Mouse (Mus musculus) midbrain, embryonic 11.5 days (tissue): ENCODE results near the gene Myo18b. TPM values are rescaled to one million over a fixed set of nuclear protein-coding genes. Genes with fewer than 3 reads are reported as not detected.

Source experiments
- ATAC-seq: fragments of 200-750 bp; cut with Nextera tagmentation; 2 replicates; pipeline ENCODE4 v1.8.0; 2017; ENCODE audit warnings: moderate TSS enrichment, moderate library complexity; ENCODE audit not compliant: low FRiP score
- DNase-seq: peaks from one replicate; pipeline ENCODE4 v3.0.0; 2015; ENCODE audit warnings: low spot score; ENCODE audit errors: missing footprints
- H3K27ac ChIP-seq: fragments of 300-500 bp; sonication (generic); 2 replicates; pipeline ENCODE4 v1.5.1; 2014; ENCODE audit warnings: low read depth, low read length
- H3K27me3 ChIP-seq: fragments of 300-500 bp; sonication (generic); 2 replicates; pipeline ENCODE4 v1.6.1; 2014; ENCODE audit warnings: mild to moderate bottlenecking, low read length, moderate library complexity, mixed read lengths; ENCODE audit not compliant: control insufficient read depth, insufficient read depth
- H3K36me3 ChIP-seq: fragments of 300-500 bp; sonication (generic); 2 replicates; pipeline ENCODE4 v1.6.1; 2014; ENCODE audit warnings: mild to moderate bottlenecking, low read length, moderate library complexity, mixed read lengths; ENCODE audit not compliant: control insufficient read depth, insufficient read depth
- H3K4me1 ChIP-seq: fragments of 300-500 bp; sonication (generic); 2 replicates; pipeline ENCODE4 v1.6.1; 2014; ENCODE audit warnings: low read length; ENCODE audit not compliant: control insufficient read depth, insufficient read depth
- H3K4me2 ChIP-seq: fragments of 300-500 bp; sonication (generic); 2 replicates; pipeline ENCODE4 v1.6.1; 2014; ENCODE audit warnings: mild to moderate bottlenecking, moderate library complexity
- H3K4me3 ChIP-seq: fragments of 300-500 bp; sonication (generic); 2 replicates; pipeline ENCODE4 v1.5.1; 2014; ENCODE audit warnings: low read depth, low read length
- H3K9ac ChIP-seq: fragments of 300-500 bp; sonication (generic); 2 replicates; pipeline ENCODE4 v1.6.1; 2014; ENCODE audit warnings: low read length
- H3K9me3 ChIP-seq: fragments of 300-500 bp; sonication (generic); 2 replicates; pipeline ENCODE4 v1.6.1; 2016; ENCODE audit warnings: low read length; ENCODE audit not compliant: control insufficient read depth
- WGBS: fragments of 180-500 bp; shearing (Covaris S2); extraction: QIAGEN DNeasy Blood & Tissue Kit; methylation state at CpG from one replicate; pipeline ENCODE4 v1.1.7; 2014; 5-methylcytosine and 5-hydroxymethylcytosine counted together
- polyA plus RNA-seq: library from polyadenylated mRNA; unstranded; fragments of >200 nt; fragmentation: Nextera tagmentation; extraction: Ambion mirVana; gene quantifications from 2 replicates; pipeline ENCODE4 v1.2.1, GENCODE M21; 2014

Gene Myo18b
- polyA plus RNA-seq, 1 experiment from 2014 or later = 0.48 TPM

- WGBS = 82% methylated on average over 8 of the region's 8 CpGs
- ATAC-seq = no peak
- Histone ChIP-seq H3K27me3 (no peaks in the 10 kb centered on the region), H3K36me3 (no peaks in the 10 kb centered on the region), H3K4me2 (no peak overlapping the region), H3K9me3 (no peaks in the 10 kb centered on the region), H3K4me1 (peaks cover 3% of the 10 kb centered on the region), H3K4me3 (no peak overlapping the region), H3K27ac (no peak overlapping the region), H3K9ac (no peak overlapping the region)
- peak; percentile 56 for DNase-seq
Measured at GRCm38 (mm10) chr5:112667153-112667552, 229.0 kb downstream of the Myo18b start.

- peak; percentile 82 for DNase-seq
- no peak for ATAC-seq
Measured at GRCm38 (mm10) chr5:112665661-112666060, 230.5 kb downstream of the Myo18b start.

GRCm38 (mm10) chr5:112663701-112664100 is 232.5 kb downstream of the Myo18b start:
- no peak overlapping the region for H3K4me2 ChIP-seq
- H3K27ac ChIP-seq = no peak overlapping the region
- 5% methylated on average over 1 of the region's 1 CpGs for WGBS
- no peaks in the 10 kb centered on the region for H3K27me3 ChIP-seq
- H3K36me3 ChIP-seq = no peaks in the 10 kb centered on the region
- H3K9ac ChIP-seq = no peak overlapping the region
- no peak overlapping the region for H3K4me3 ChIP-seq
- H3K9me3 ChIP-seq = no peaks in the 10 kb centered on the region
- DNase-seq (no peak), ATAC-seq (no peak)
- H3K4me1 ChIP-seq = peaks cover 3% of the 10 kb centered on the region

More at GRCm38 (mm10) chr5:112665661-112666060, 230.5 kb downstream of the Myo18b start:
- H3K27ac ChIP-seq = no peak overlapping the region
- peaks cover 3% of the 10 kb centered on the region for H3K4me1 ChIP-seq
- peak overlapping the region; percentile 5; the same call in 1 of the 2 replicates for H3K9ac ChIP-seq
- no peaks in the 10 kb centered on the region for H3K36me3 ChIP-seq
- H3K4me3 ChIP-seq = no peak overlapping the region
- no peaks in the 10 kb centered on the region for H3K27me3 ChIP-seq
- 35% methylated on average over 7 of the region's 7 CpGs for WGBS
- H3K4me2 ChIP-seq = no peak overlapping the region
- no peaks in the 10 kb centered on the region for H3K9me3 ChIP-seq

- no peaks in the 10 kb centered on the region for H3K36me3 ChIP-seq
- peak; percentile 91 for DNase-seq
- H3K4me3 ChIP-seq = no peak overlapping the region
- no peaks in the 10 kb centered on the region for H3K9me3 ChIP-seq
- 30% methylated on average over 10 of the region's 10 CpGs for WGBS
- H3K4me1 ChIP-seq = peaks cover 14% of the 10 kb centered on the region
- no peak overlapping the region for H3K27ac ChIP-seq
- peak; percentile 46; the same call in 1 of the 2 replicates for ATAC-seq
- no peak overlapping the region for H3K9ac ChIP-seq
- H3K4me2 ChIP-seq = no peak overlapping the region
- H3K27me3 ChIP-seq = no peaks in the 10 kb centered on the region
Measured at GRCm38 (mm10) chr5:112660924-112661431, 235.2 kb downstream of the Myo18b start.

GRCm38 (mm10) chr5:112659295-112659694 is 236.9 kb downstream of the Myo18b start:
- Histone ChIP-seq H3K27ac (no peak overlapping the region), H3K4me1 (peaks cover 20% of the 10 kb centered on the region), H3K36me3 (no peaks in the 10 kb centered on the region), H3K4me2 (no peak overlapping the region), H3K27me3 (no peaks in the 10 kb centered on the region), H3K9ac (no peak overlapping the region), H3K9me3 (no peaks in the 10 kb centered on the region), H3K4me3 (no peak overlapping the region)
- no peak for DNase-seq
- no peak for ATAC-seq
- WGBS = 40% methylated on average over 4 of the region's 4 CpGs

- H3K4me3 ChIP-seq = no peak overlapping the region
- H3K9ac ChIP-seq = no peak overlapping the region
- peak overlapping the region; percentile 44; the same call in 1 of the 2 replicates for H3K4me2 ChIP-seq
- H3K9me3 ChIP-seq = no peaks in the 10 kb centered on the region
- H3K27ac ChIP-seq = no peak overlapping the region
- 0 out of 2 replicates have a peak, but pooled peaks have one; percentile 17 for ATAC-seq
- H3K36me3 ChIP-seq = no peaks in the 10 kb centered on the region
- 7% methylated on average over 6 of the region's 6 CpGs for WGBS
- no peak for DNase-seq
- H3K27me3 ChIP-seq = no peaks in the 10 kb centered on the region
- H3K4me1 ChIP-seq = peaks cover 20% of the 10 kb centered on the region
Measured at GRCm38 (mm10) chr5:112656811-112657210, 239.4 kb downstream of the Myo18b start.

GRCm38 (mm10) chr5:112655986-112656541 is 240.1 kb downstream of the Myo18b start:
- H3K9me3 ChIP-seq = no peaks in the 10 kb centered on the region
- DNase-seq (peak; percentile 92), ATAC-seq (peak; percentile 59)
- under 1% methylated on average over 15 of the region's 15 CpGs for WGBS
- no peaks in the 10 kb centered on the region for H3K27me3 ChIP-seq
- H3K4me1 ChIP-seq = peaks cover 20% of the 10 kb centered on the region
- peak overlapping the region; percentile 26; the same call in 1 of the 2 replicates for H3K9ac ChIP-seq
- H3K4me3 ChIP-seq = peak overlapping the region; percentile 10; the same call in 1 of the 2 replicates
- H3K4me2 ChIP-seq = peak overlapping the region; percentile 44
- H3K36me3 ChIP-seq = no peaks in the 10 kb centered on the region
- H3K27ac ChIP-seq = no peak overlapping the region

GRCm38 (mm10) chr5:112655529-112655928 is 240.6 kb downstream of the Myo18b start:
- Histone ChIP-seq H3K27ac (no peak overlapping the region), H3K4me2 (peak overlapping the region; percentile 44), H3K4me1 (peaks cover 20% of the 10 kb centered on the region), H3K36me3 (no peaks in the 10 kb centered on the region), H3K9me3 (no peaks in the 10 kb centered on the region), H3K4me3 (peak overlapping the region; percentile 10; the same call in 1 of the 2 replicates), H3K9ac (peak overlapping the region; percentile 26; the same call in 1 of the 2 replicates), H3K27me3 (no peaks in the 10 kb centered on the region)
- DNase-seq = peak; percentile 87
- peak; percentile 67 for ATAC-seq
- 4% methylated on average over 14 of the region's 14 CpGs for WGBS

GRCm38 (mm10) chr5:112652036-112652435 is 244.1 kb downstream of the Myo18b start:
- WGBS = 91% methylated on average over 4 of the region's 4 CpGs
- no peak for ATAC-seq
- Histone ChIP-seq H3K9me3 (no peaks in the 10 kb centered on the region), H3K27ac (no peak overlapping the region), H3K27me3 (no peaks in the 10 kb centered on the region), H3K4me3 (no peak overlapping the region), H3K4me1 (peaks cover 20% of the 10 kb centered on the region), H3K4me2 (no peak overlapping the region), H3K36me3 (no peaks in the 10 kb centered on the region), H3K9ac (no peak overlapping the region)
- no peak for DNase-seq
